28 mouse cellular contexts compared by ENCODE assay signal in genomic region chr9:111655066-111655465, GRCm38 (mm10). TPM values are rescaled to one million over a fixed set of nuclear protein-coding genes. Genes with fewer than 3 reads are reported as not detected.
"Had no signal": no experiment of that assay in that cellular context is flagged by ENCODE, and none has a peak within 500 bp of the region (broad histone marks: within the 10 kb centered on the region; RNA-seq: fewer than 3 reads in every experiment).

No protein-coding gene starts in this region.

- H3K4me2 ChIP-seq: embryonic facial prominence, embryonic 12.5 days; embryonic facial prominence, embryonic 13.5 days; embryonic facial prominence, embryonic 15.5 days; forebrain, embryonic 12.5 days; forebrain, embryonic 13.5 days; forebrain, embryonic 15.5 days; heart, embryonic 11.5 days had no signal

- ATAC-seq: forebrain, embryonic 13.5 days; forebrain, embryonic 14.5 days; forebrain, embryonic 15.5 days; forebrain, embryonic 16.5 days; forebrain, postnatal 0 days had no signal

- H3K4me1 ChIP-seq: embryonic facial prominence, embryonic 12.5 days; embryonic facial prominence, embryonic 13.5 days; embryonic facial prominence, embryonic 15.5 days; forebrain, embryonic 10.5 days; forebrain, embryonic 12.5 days; forebrain, embryonic 13.5 days; forebrain, embryonic 15.5 days had no signal

- H3K27me3 ChIP-seq: embryonic facial prominence, embryonic 12.5 days; embryonic facial prominence, embryonic 13.5 days; embryonic facial prominence, embryonic 15.5 days; forebrain, embryonic 12.5 days; forebrain, embryonic 13.5 days; forebrain, embryonic 15.5 days had no signal

- H3K36me3 ChIP-seq: embryonic facial prominence, embryonic 12.5 days; embryonic facial prominence, embryonic 13.5 days; embryonic facial prominence, embryonic 15.5 days; forebrain, embryonic 10.5 days; forebrain, embryonic 12.5 days; forebrain, embryonic 15.5 days had no signal

- H3K4me3 ChIP-seq: embryonic facial prominence, embryonic 12.5 days; embryonic facial prominence, embryonic 13.5 days; embryonic facial prominence, embryonic 15.5 days; erythroblast, embryonic 14.5 days; forebrain, embryonic 10.5 days; forebrain, embryonic 12.5 days; forebrain, embryonic 13.5 days; forebrain, embryonic 15.5 days; gastrocnemius, adult 2 months; heart, adult 2 months had no signal

- H3K9ac ChIP-seq: embryonic facial prominence, embryonic 12.5 days; embryonic facial prominence, embryonic 13.5 days; embryonic facial prominence, embryonic 15.5 days; forebrain, embryonic 12.5 days; forebrain, embryonic 13.5 days; forebrain, embryonic 15.5 days; forebrain, postnatal 0 days had no signal

- H3K27ac ChIP-seq: embryonic facial prominence, embryonic 12.5 days; embryonic facial prominence, embryonic 13.5 days; embryonic facial prominence, embryonic 15.5 days; forebrain, embryonic 10.5 days; forebrain, embryonic 12.5 days; forebrain, embryonic 13.5 days; forebrain, embryonic 15.5 days; gastrocnemius, adult 2 months; heart, adult 2 months had no signal

- H3K9me3 ChIP-seq: embryonic facial prominence, embryonic 12.5 days; embryonic facial prominence, embryonic 13.5 days; embryonic facial prominence, embryonic 15.5 days; forebrain, embryonic 10.5 days; forebrain, embryonic 12.5 days; forebrain, embryonic 13.5 days; forebrain, embryonic 15.5 days had no signal

- DNase-seq: cerebellum, adult 2 months; cerebellum, adult 8-10 months; cerebellum, adult 9-10 months; cerebellum, adult 9-11 months; cerebellum, postnatal 10 days; cerebellum, postnatal 14 days; cerebellum, postnatal 25 days; cerebellum, postnatal 36 days; embryo, embryonic 11 days; forebrain, postnatal 0 days; gastrocnemius, adult 2 months; gastrocnemius, postnatal 10 days; gastrocnemius, postnatal 14 days; gastrocnemius, postnatal 25 days; gastrocnemius, postnatal 36 days; heart, adult 18-20 months; heart, adult 2 months had no signal

RNA-seq across cellular contexts. Expression of gene Stac, which starts 35.1 kb away (rescaled TPM):
- polyA plus RNA-seq: erythroblast, embryonic 14.5 days had no signal
